Mouse (Mus musculus) liver, embryonic 14.5 days (tissue): Measurements from ENCODE around the gene Mlh1. TPM values are rescaled to one million over a fixed set of nuclear protein-coding genes. Genes with fewer than 3 reads are reported as not detected.

Experiments used
- ATAC-seq: fragments of 200-750 bp; cut with Nextera tagmentation; 2 replicates; pipeline ENCODE4 v1.8.0; 2017; ENCODE audit warnings: moderate number of reproducible peaks, mild to moderate bottlenecking, moderate library complexity; ENCODE audit not compliant: insufficient read depth
- DNase-seq, 3 experiments: peaks; one replicate each; pipeline ENCODE4 v3.0.0-alpha.2; 2012 to 2013; ENCODE audit warnings: low read depth in 3 of 3, low spot score in 3 of 3
- H3K27ac ChIP-seq: fragments of 300-500 bp; sonication (generic); 2 replicates; pipeline ENCODE4 v1.5.1; 2014; ENCODE audit warnings: moderate library complexity, mild to moderate bottlenecking, control low read depth, inconsistent platforms
- H3K27me3 ChIP-seq: fragments of 300-500 bp; sonication (generic); 2 replicates; pipeline ENCODE4 v1.6.1; 2014; ENCODE audit warnings: mild to moderate bottlenecking, low read length, moderate library complexity; ENCODE audit not compliant: control insufficient read depth, insufficient read depth
- H3K36me3 ChIP-seq: fragments of 300-500 bp; sonication (generic); replicated peaks from 2 replicates; pipeline ENCODE4 v1.6.1; 2014; ENCODE audit warnings: low read depth; ENCODE audit not compliant: control insufficient read depth, insufficient read depth
- H3K4me1 ChIP-seq, 2 experiments: fragments of 200-500 bp in 1 of 2; fragments of 300-500 bp in 1 of 2; sonication (generic) in 1 of 2; replicated peaks; 2 replicates each; pipeline ENCODE4 v1.6.1; 2012 to 2014; ENCODE audit warnings: antibody characterized with exemption in 1 of 2, inconsistent platforms in 1 of 2, low read length in 1 of 2; ENCODE audit not compliant: control insufficient read depth in 2 of 2, insufficient read depth in 2 of 2
- H3K4me2 ChIP-seq: fragments of 300-500 bp; sonication (generic); 2 replicates; pipeline ENCODE4 v1.6.1; 2014; ENCODE audit warnings: low read depth, mild to moderate bottlenecking, control low read depth, moderate library complexity
- H3K4me3 ChIP-seq, 2 experiments: fragments of 200-500 bp in 1 of 2; fragments of 300-500 bp in 1 of 2; sonication (generic) in 1 of 2; 2 replicates each; pipeline ENCODE4 v1.5.1; 2012 to 2014; ENCODE audit warnings: low read depth in 2 of 2, low read length in 2 of 2, mild to moderate bottlenecking in 2 of 2, control low read depth in 1 of 2, inconsistent platforms in 1 of 2, moderate library complexity in 1 of 2; ENCODE audit not compliant: insufficient read depth in 1 of 2
- H3K9ac ChIP-seq: fragments of 300-500 bp; sonication (generic); replicated peaks from 2 replicates; pipeline ENCODE4 v1.6.1; 2014; ENCODE audit warnings: mild to moderate bottlenecking, control low read depth, moderate library complexity
- H3K9me3 ChIP-seq: fragments of 300-500 bp; sonication (generic); 2 replicates; pipeline ENCODE4 v1.6.1; 2016; ENCODE audit warnings: low read length, mixed read lengths; ENCODE audit not compliant: control insufficient read depth
- CTCF ChIP-seq: IDR thresholded peaks from 2 replicates; pipeline ENCODE4 v1.5.1; 2016; ENCODE audit warnings: antibody characterized with exemption, low read depth, control low read depth
- EP300 ChIP-seq: IDR thresholded peaks from 2 replicates; pipeline ENCODE4 v1.6.1; 2016; ENCODE audit warnings: antibody characterized with exemption, low read depth
- WGBS: fragments of 180-500 bp; shearing (Covaris S2); extraction: QIAGEN DNeasy Blood & Tissue Kit; methylation state at CpG from one replicate; pipeline ENCODE4 v1.1.7; 2014; ENCODE audit not compliant: insufficient replicate concordance; 5-methylcytosine and 5-hydroxymethylcytosine counted together
- polyA plus RNA-seq, 2 experiments: library from polyadenylated mRNA; depleted of rRNA in 1 of 2; stranded (reverse) in 1 of 2; unstranded in 1 of 2; fragments of >200 nt; fragmentation: Nextera tagmentation in 1 of 2; extraction: Ambion mirVana in 1 of 2; gene quantifications; 2 replicates each; pipeline versions ENCODE4 v1.2.1 to v1.2.3; 2012 to 2014

Gene Mlh1
- polyA plus RNA-seq, 2 experiments: 17.8 to 20.1 TPM

DNA sequence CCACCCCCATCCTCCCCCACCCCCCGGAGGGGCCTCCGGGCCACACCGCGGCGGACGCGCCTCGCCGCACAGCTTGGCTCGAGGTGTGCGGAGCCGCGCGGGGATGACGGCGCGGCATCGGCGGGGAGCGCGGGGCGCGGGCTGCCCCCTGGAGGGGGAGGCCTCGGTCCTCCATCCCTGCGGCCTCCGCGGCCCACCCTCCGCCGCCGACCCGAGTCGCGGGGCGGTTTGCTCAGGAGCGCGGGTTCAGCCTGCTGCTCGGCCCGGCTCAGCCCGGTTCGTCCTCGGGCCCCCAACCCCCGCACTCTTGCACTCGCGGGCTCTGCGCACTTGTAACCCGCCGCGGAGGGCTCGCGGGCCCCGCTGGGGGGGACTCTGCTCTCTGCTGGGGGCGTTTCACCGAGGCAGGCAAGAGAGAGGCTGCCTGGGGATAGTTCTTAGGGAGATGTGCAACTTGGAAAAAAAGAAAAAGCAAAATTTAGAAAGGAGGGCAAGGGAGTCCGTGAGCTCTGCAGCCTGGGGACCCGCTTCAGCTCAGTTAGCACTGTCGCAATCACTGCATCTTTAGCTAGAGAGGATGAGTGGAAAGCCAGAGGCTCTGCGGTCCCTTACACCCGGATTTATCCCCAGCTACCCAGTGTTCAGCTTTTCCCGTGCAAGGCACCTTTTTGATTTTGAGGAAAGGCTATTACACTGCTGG lies 41.0 kb upstream of the Mlh1 start:
- H3K27ac ChIP-seq: no peak overlapping the region
- H3K4me2 ChIP-seq: peak overlapping the region; percentile 28
- H3K4me3 ChIP-seq: 0 out of 4 replicates have a peak overlapping the region, but pooled peaks of 1 of the 2 experiments have one; percentile 15

DNA sequence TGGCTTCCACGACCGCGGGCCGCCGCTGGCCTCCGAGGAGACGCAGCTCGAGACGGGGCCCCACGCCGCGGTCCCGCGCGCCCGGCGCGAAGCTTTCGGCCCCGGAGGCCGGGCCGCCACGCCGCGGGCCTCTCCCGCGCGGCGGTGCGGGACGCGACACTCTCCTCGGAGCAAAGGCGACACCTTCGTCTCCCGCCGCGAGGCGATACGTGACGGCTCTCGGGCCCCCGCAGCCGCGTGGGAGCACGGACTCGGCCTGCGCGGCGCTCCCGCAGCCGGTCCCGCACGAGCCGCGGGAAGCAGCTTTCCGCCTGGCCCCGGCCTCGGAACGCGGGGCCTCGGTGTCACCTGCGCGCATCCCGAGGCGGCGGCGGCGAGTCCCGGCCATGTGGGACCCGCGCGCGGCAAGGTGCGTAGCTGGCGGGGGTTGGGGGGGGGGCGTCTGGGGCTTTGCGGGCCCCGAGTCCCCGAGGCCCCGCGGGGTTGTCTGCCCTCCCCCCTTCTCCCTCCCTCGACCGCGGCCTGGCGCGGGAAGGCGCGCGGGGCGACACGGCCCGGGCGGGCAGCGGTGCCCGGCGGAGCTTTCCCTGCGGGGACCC lies 40.4 kb upstream of the Mlh1 start:
- TF ChIP-seq CTCF (no peak), EP300 (no peak)
- ATAC-seq (no peak), DNase-seq (no peak)
- Histone ChIP-seq H3K4me2 (peak overlapping the region; percentile 28), H3K4me3 (peak overlapping the region in 1 of 2 experiments; percentile 26; a peak in 1 of 4 replicates), H3K4me1 (no peaks in the 10 kb centered on the region), H3K9me3 (no peaks in the 10 kb centered on the region), H3K9ac (no peak overlapping the region), H3K27ac (no peak overlapping the region), H3K27me3 (peaks cover 55% of the 10 kb centered on the region), H3K36me3 (no peaks in the 10 kb centered on the region)
- under 1% methylated on average over 47 of the region's 98 CpGs for WGBS

More for the DNA sequence above, 41.0 kb upstream of the Mlh1 start:
- DNase-seq (no peak), ATAC-seq (no peak)
- no peaks in the 10 kb centered on the region for H3K4me1 ChIP-seq
- WGBS: 2% methylated on average over 43 of the region's 59 CpGs
- H3K9me3 ChIP-seq: no peaks in the 10 kb centered on the region
- H3K27me3 ChIP-seq: peaks cover 55% of the 10 kb centered on the region
- H3K9ac ChIP-seq: no peak overlapping the region
- TF ChIP-seq EP300 (no peak), CTCF (no peak)
- no peaks in the 10 kb centered on the region for H3K36me3 ChIP-seq

DNA sequence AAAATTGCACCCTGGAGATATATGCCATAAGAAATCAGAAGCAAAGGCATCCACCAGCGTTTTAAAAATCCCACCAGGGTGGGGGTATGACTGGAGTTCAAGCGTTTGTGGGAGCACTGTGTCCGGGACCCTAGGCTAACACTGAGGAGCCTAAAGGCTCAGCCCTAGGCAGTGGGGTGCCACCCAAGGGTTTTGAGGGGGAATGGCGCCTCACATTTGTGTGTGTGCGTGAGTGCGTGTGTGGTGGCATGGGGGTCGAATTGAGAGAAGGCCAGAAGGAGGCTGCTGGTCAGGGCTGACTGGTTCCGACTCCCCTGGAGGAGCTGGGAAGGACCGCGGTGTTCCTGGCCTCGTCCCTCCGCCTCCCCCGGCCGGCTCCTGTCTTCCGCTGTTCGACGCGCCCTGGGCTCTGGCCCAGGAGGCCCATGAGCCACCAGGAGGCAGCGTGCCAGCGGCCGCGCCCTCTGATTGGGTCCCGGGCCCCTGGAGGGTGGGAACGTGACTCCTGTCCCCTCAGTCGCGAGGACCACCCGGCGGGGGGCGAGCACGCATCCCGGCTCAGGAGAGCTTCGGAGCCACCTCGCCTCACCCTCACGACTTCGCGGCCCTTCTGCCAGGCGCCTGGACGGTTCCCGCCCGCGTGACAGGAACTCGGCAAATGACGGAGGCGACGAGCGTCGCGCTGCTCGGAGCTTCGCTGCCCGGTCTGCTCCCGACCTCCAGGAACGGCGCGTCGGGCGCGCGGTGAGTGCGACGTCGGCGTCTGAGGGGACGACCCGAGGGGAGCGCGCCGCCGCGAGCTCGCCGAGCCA lies 39.6 kb upstream of the Mlh1 start, which contains the start of gene Trank1:
Gene Trank1, plus strand, starts transcription at position 709 of the 812 bp plus-strand sequence.
- 10% methylated on average over 70 of the region's 72 CpGs for WGBS
- no peak within 1 kb of the TSS for H3K9ac ChIP-seq
- no peaks in the 10 kb centered on the region for H3K36me3 ChIP-seq

DNA sequence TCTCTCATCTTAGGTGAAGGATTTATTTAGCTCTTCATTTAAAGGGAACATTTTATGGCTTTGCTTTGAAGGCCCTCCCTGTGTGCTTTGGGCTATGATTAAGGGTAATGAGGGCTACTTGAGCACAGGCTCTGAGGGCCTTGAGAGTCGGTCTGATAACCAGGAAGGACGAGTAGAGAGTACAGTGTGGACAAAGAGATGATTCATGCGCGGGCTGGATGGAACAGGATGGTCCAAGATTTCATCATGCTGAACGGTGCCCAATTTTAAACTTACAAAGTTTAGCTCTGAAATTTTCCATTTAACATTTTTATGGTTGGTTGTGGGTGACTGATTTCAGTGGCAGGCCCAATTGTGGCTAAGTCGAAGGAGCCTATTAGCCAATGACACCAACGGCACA lies 34.6 kb upstream of the Mlh1 start:
- no peak overlapping the region for H3K4me2 ChIP-seq
- no peak overlapping the region for H3K27ac ChIP-seq
- no peaks in the 10 kb centered on the region for H3K4me1 ChIP-seq
- ATAC-seq (no peak), DNase-seq (no peak)
- H3K9me3 ChIP-seq: no peaks in the 10 kb centered on the region
- H3K27me3 ChIP-seq: peaks cover 18% of the 10 kb centered on the region
- 56% methylated on average over 7 of the region's 7 CpGs for whole genome bisulfite sequencing
- H3K4me3 ChIP-seq: no peak overlapping the region
- no peak overlapping the region for H3K9ac ChIP-seq
- H3K36me3 ChIP-seq: no peaks in the 10 kb centered on the region
- no peak for TF ChIP-seq CTCF
- no peak for TF ChIP-seq EP300

More for the DNA sequence above, 39.6 kb upstream of the Mlh1 start, which contains the start of gene Trank1:
- Histone ChIP-seq H3K27me3 (peaks cover 55% of the 10 kb centered on the region), H3K4me1 (no peaks in the 10 kb centered on the region), H3K27ac (no peak within 1 kb of the TSS), H3K4me3 (peak within 1 kb of the TSS in 1 of 2 experiments; percentile 26; a peak in 1 of 4 replicates), H3K4me2 (peak within 1 kb of the TSS; percentile 28), H3K9me3 (no peaks in the 10 kb centered on the region)
- TF ChIP-seq CTCF: no peak
- no peak for TF ChIP-seq EP300
- no peak for DNase-seq
- no peak for ATAC-seq
